Mouse (Mus musculus): ENCODE results near the gene Abca1. TPM values are rescaled to one million over a fixed set of nuclear protein-coding genes. Genes with fewer than 3 reads are reported as not detected.

Abca1 gene
- polyA plus RNA-seq, 1 experiment: 9.3 TPM

DNA sequence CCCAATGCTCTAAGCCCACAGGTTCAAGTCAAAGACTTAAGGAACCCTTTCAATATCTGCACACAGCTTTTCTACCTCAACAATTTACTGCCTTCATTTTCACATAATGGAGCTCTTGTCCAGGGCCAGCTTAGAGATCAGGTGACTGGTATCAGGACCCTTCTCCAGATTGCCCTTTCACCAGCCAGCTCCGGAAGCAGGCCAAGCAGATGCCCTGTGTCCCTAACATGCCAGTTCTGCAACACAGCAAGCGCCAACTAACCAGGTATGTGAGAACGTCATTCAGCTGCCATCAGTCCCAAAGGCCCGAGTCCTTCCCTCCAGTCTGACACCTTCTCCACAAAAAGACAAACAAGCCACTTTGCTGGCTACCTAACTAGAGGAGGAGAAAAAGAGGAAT lies 6.6 kb downstream of the Abca1 start:
- no peaks in the 10 kb centered on the region for H3K36me3 ChIP-seq (ENCODE audit: control insufficient read depth, insufficient read depth, low read length)
- H3K27ac ChIP-seq (ENCODE audit: insufficient read depth, low read depth, low read length): no peak overlapping the region
- 79% methylated on average over 4 of the region's 4 CpGs for WGBS
- TF ChIP-seq CTCF (conservative IDR thresholded peaks at IDR 0.05; ENCODE audit: insufficient read depth, insufficient read length, low read depth, low read length): no peak
- no peak for TF ChIP-seq POLR2A (IDR thresholded peaks at IDR 0.05; ENCODE audit: low read depth, low read length)
- H3K27me3 ChIP-seq (replicated peaks; ENCODE audit: control insufficient read depth, insufficient read depth, low read length): no peaks in the 10 kb centered on the region
- H3K4me1 ChIP-seq (ENCODE audit: control insufficient read depth, insufficient read depth, low read length): peaks cover 2% of the 10 kb centered on the region; the same call in 1 of the 2 replicates
- no peak for DNase-seq
- no peak overlapping the region for H3K4me3 ChIP-seq (ENCODE audit: insufficient read depth, low read depth, low read length)

DNA sequence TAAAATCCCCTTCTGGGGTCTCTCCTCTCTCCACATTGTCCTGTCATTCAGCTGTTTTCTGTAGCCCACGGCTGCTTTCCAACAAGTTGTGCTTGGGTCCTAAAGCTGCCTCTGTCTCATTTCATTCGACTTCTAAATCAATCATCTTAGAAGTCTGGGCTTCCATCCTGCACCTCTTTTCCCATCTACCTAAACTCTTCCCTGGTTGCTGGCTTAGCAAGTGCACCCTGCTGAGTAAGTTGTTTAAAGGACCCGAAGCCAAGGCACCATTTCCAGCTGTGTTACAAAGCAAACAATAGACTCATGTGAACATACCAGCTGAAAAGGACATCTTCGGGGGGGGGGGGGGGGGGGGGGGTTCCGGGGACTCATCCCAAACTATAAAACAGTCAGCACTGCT lies 7.0 kb downstream of the Abca1 start:
- 51% methylated on average over 5 of the region's 5 CpGs for WGBS
- Histone ChIP-seq H3K36me3 (ENCODE audit: control insufficient read depth, insufficient read depth, low read length) (no peaks in the 10 kb centered on the region), H3K27ac (ENCODE audit: insufficient read depth, low read depth, low read length) (no peak overlapping the region)

DNA sequence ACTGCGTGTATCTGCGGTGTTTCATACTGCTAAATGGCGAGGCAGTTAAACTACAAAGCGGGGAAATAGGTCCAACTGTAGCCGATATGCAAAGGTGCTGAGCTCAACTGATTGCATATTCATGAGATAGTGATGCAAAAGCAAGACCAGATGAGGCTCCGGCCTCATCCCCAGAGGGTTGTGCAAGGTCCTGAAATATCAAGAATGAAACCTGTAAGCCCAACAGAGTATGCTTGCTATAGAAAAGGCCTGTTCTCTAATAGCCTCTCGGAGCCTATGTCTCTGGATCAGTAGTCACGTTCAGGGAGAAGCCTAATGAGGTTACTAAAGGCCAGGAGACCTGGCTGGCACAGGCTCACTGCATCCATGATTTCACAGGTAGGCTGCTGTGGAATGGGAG lies 9.2 kb downstream of the Abca1 start:
- WGBS: 74% methylated on average over 8 of the region's 8 CpGs
- Histone ChIP-seq H3K36me3 (ENCODE audit: control insufficient read depth, insufficient read depth, low read length) (no peaks in the 10 kb centered on the region), H3K4me1 (ENCODE audit: control insufficient read depth, insufficient read depth, low read length) (peaks cover 2% of the 10 kb centered on the region; the same call in 1 of the 2 replicates), H3K4me3 (ENCODE audit: insufficient read depth, low read depth, low read length) (no peak overlapping the region), H3K27ac (ENCODE audit: insufficient read depth, low read depth, low read length) (no peak overlapping the region), H3K27me3 (replicated peaks; ENCODE audit: control insufficient read depth, insufficient read depth, low read length) (no peaks in the 10 kb centered on the region)
- TF ChIP-seq CTCF (conservative IDR thresholded peaks at IDR 0.05; ENCODE audit: insufficient read depth, insufficient read length, low read depth, low read length) (no peak), POLR2A (IDR thresholded peaks at IDR 0.05; ENCODE audit: low read depth, low read length) (no peak)
- DNase-seq: no peak

More for the DNA sequence above, 7.0 kb downstream of the Abca1 start:
- no peak for DNase-seq
- Histone ChIP-seq H3K27me3 (replicated peaks; ENCODE audit: control insufficient read depth, insufficient read depth, low read length) (no peaks in the 10 kb centered on the region), H3K4me1 (ENCODE audit: control insufficient read depth, insufficient read depth, low read length) (peaks cover 2% of the 10 kb centered on the region; the same call in 1 of the 2 replicates), H3K4me3 (ENCODE audit: insufficient read depth, low read depth, low read length) (no peak overlapping the region)
- TF ChIP-seq CTCF (conservative IDR thresholded peaks at IDR 0.05; ENCODE audit: insufficient read depth, insufficient read length, low read depth, low read length) (no peak), POLR2A (IDR thresholded peaks at IDR 0.05; ENCODE audit: low read depth, low read length) (no peak)

DNA sequence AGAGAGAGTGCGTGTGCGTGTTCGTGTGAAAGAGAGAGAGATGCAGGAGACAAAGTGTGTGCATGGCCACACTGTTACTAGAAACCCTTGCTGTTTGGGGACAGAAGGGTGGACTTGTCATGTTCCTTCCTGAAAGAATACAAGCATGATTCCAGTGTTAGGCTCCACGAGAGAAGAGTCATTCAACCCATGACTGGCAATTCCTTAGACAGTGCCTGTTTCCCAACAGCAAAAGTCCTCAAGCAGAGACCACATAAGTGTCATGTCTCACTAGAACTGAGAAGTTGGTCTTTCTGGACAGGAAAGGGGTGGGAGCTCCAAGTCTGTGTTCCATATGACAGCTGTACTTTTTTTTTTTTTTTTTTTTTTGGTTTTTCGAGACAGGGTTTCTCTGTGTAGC lies 10.1 kb downstream of the Abca1 start:
- DNase-seq: no peak
- Histone ChIP-seq H3K4me1 (ENCODE audit: control insufficient read depth, insufficient read depth, low read length) (no peaks in the 10 kb centered on the region; the same call in 1 of the 2 replicates), H3K36me3 (ENCODE audit: control insufficient read depth, insufficient read depth, low read length) (no peaks in the 10 kb centered on the region), H3K27me3 (replicated peaks; ENCODE audit: control insufficient read depth, insufficient read depth, low read length) (no peaks in the 10 kb centered on the region), H3K27ac (ENCODE audit: insufficient read depth, low read depth, low read length) (no peak overlapping the region), H3K4me3 (ENCODE audit: insufficient read depth, low read depth, low read length) (no peak overlapping the region)
- WGBS: 94% methylated on average over 4 of the region's 5 CpGs
- TF ChIP-seq CTCF (conservative IDR thresholded peaks at IDR 0.05; ENCODE audit: insufficient read depth, insufficient read length, low read depth, low read length) (no peak), POLR2A (IDR thresholded peaks at IDR 0.05; ENCODE audit: low read depth, low read length) (no peak)

DNA sequence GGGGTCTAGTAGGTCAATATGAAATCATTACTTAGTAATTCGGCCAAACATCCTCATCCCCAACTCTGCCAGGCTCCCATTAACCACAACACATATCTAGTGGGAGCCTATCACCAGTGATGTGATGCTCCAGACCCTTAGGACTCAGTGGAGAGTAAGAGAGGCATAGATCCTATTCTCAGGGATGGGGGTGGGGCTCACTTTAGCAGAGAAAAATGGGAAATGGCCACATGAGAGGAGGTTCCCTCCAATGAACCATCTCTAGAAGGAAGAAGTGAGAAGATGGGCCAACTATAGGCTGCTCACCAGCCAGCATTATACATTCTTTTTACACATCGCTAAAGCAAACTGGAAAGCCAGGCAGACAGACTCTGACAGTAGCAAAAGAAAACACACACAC lies 10.9 kb downstream of the Abca1 start:
- H3K36me3 ChIP-seq (ENCODE audit: control insufficient read depth, insufficient read depth, low read length): no peaks in the 10 kb centered on the region
- no peak for DNase-seq
- H3K4me1 ChIP-seq (ENCODE audit: control insufficient read depth, insufficient read depth, low read length): no peaks in the 10 kb centered on the region; the same call in 1 of the 2 replicates
- TF ChIP-seq CTCF (conservative IDR thresholded peaks at IDR 0.05; ENCODE audit: insufficient read depth, insufficient read length, low read depth, low read length) (no peak), POLR2A (IDR thresholded peaks at IDR 0.05; ENCODE audit: low read depth, low read length) (no peak)
- 90% methylated on average over 2 of the region's 2 CpGs for WGBS
- H3K27ac ChIP-seq (ENCODE audit: insufficient read depth, low read depth, low read length): no peak overlapping the region
- no peaks in the 10 kb centered on the region for H3K27me3 ChIP-seq (replicated peaks; ENCODE audit: control insufficient read depth, insufficient read depth, low read length)
- no peak overlapping the region for H3K4me3 ChIP-seq (ENCODE audit: insufficient read depth, low read depth, low read length)

DNA sequence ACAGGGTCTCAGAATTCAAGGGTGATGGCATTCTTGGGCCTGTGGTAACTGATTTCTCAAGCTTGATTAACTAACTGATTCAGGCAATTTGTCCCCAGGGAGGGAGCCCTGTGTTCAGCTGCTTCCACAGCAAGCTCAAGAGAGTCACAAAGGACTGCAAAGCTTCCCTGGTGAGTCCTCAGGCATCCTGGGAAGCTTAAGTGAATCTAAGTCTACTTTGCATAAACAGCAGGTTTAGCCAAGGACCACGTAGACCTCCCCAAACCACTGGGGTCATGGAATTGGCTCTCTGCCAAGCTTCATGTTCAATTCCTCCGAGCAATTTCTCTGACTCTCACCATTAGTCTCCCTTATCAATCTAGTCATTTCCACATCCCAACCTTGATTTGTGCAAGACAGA lies 12.2 kb downstream of the Abca1 start:
- 24% methylated on average over 2 of the region's 2 CpGs for WGBS
- Histone ChIP-seq H3K4me1 (ENCODE audit: control insufficient read depth, insufficient read depth, low read length) (no peaks in the 10 kb centered on the region; the same call in 1 of the 2 replicates), H3K27ac (ENCODE audit: insufficient read depth, low read depth, low read length) (no peak overlapping the region), H3K4me3 (ENCODE audit: insufficient read depth, low read depth, low read length) (no peak overlapping the region), H3K36me3 (ENCODE audit: control insufficient read depth, insufficient read depth, low read length) (no peaks in the 10 kb centered on the region), H3K27me3 (replicated peaks; ENCODE audit: control insufficient read depth, insufficient read depth, low read length) (no peaks in the 10 kb centered on the region)
- no peak for TF ChIP-seq CTCF (conservative IDR thresholded peaks at IDR 0.05; ENCODE audit: insufficient read depth, insufficient read length, low read depth, low read length)
- TF ChIP-seq POLR2A (IDR thresholded peaks at IDR 0.05; ENCODE audit: low read depth, low read length): no peak
- DNase-seq: no peak

DNA sequence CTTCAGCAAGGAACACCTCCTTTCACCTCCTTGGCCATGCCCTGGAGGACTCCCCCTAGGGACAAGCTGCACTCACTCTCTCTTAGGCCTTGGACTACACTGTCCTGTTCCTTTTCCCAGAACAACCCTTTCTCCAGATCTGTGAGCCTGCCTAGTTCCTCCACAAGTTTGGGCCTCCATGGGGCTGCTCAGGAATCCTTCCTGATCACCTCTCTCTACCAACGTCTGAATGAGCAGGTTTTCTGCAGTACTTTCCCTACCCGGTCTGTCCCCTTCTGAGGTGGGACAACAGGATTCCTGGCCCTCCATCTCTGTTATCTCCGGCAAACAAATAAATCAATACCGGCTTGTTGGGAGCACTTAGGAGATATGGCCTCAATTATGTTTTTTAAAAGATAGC lies 12.6 kb downstream of the Abca1 start:
- TF ChIP-seq POLR2A (IDR thresholded peaks at IDR 0.05; ENCODE audit: low read depth, low read length): no peak
- no peak for TF ChIP-seq CTCF (conservative IDR thresholded peaks at IDR 0.05; ENCODE audit: insufficient read depth, insufficient read length, low read depth, low read length)
- Histone ChIP-seq H3K4me3 (ENCODE audit: insufficient read depth, low read depth, low read length) (no peak overlapping the region), H3K36me3 (ENCODE audit: control insufficient read depth, insufficient read depth, low read length) (no peaks in the 10 kb centered on the region), H3K27ac (ENCODE audit: insufficient read depth, low read depth, low read length) (no peak overlapping the region), H3K4me1 (ENCODE audit: control insufficient read depth, insufficient read depth, low read length) (no peaks in the 10 kb centered on the region; the same call in 1 of the 2 replicates), H3K27me3 (replicated peaks; ENCODE audit: control insufficient read depth, insufficient read depth, low read length) (no peaks in the 10 kb centered on the region)
- no peak for DNase-seq
- 79% methylated on average over 4 of the region's 4 CpGs for WGBS
